Mouse (Mus musculus) heart, embryonic 12.5 days (tissue): ENCODE measurements around the gene Il9r. TPM values are rescaled to one million over a fixed set of nuclear protein-coding genes. Genes with fewer than 3 reads are reported as not detected.

Source experiments
- ATAC-seq: fragments of 200-750 bp; cut with Nextera tagmentation; 2 replicates; pipeline ENCODE4 v1.8.0; 2017; ENCODE audit warnings: moderate TSS enrichment, moderate library complexity; ENCODE audit not compliant: insufficient number of reproducible peaks, low FRiP score
- H3K27ac ChIP-seq: fragments of 300-500 bp; sonication (generic); 2 replicates; pipeline ENCODE4 v1.5.1; 2016; ENCODE audit warnings: mild to moderate bottlenecking, moderate library complexity; ENCODE audit not compliant: poor library complexity, severe bottlenecking
- H3K27me3 ChIP-seq: fragments of 300-500 bp; sonication (generic); replicated peaks from 2 replicates; pipeline ENCODE4 v1.6.1; 2016; ENCODE audit warnings: mild to moderate bottlenecking, moderate library complexity
- H3K36me3 ChIP-seq: fragments of 300-500 bp; sonication (generic); 2 replicates; pipeline ENCODE4 v1.6.1; 2016; ENCODE audit warnings: mild to moderate bottlenecking, moderate library complexity
- H3K4me1 ChIP-seq: fragments of 300-500 bp; sonication (generic); replicated peaks from 2 replicates; pipeline ENCODE4 v1.6.1; 2016; ENCODE audit warnings: mild to moderate bottlenecking
- H3K4me2 ChIP-seq: fragments of 300-500 bp; sonication (generic); 2 replicates; pipeline ENCODE4 v1.6.1; 2016; ENCODE audit warnings: mild to moderate bottlenecking, moderate library complexity
- H3K4me3 ChIP-seq: fragments of 300-500 bp; sonication (generic); 2 replicates; pipeline ENCODE4 v1.5.1; 2016; ENCODE audit warnings: mild to moderate bottlenecking
- H3K9ac ChIP-seq: fragments of 300-500 bp; sonication (generic); 2 replicates; pipeline ENCODE4 v1.6.1; 2016; ENCODE audit warnings: mild to moderate bottlenecking, moderate library complexity
- H3K9me3 ChIP-seq: fragments of 300-500 bp; sonication (generic); replicated peaks from 2 replicates; pipeline ENCODE4 v1.6.1; 2016; ENCODE audit warnings: mild to moderate bottlenecking, moderate library complexity
- WGBS: fragments of 180-500 bp; shearing (Covaris S2); methylation state at CpG from one replicate; pipeline ENCODE4 v1.1.7; 2016; 5-methylcytosine and 5-hydroxymethylcytosine counted together
- polyA plus RNA-seq: library from polyadenylated mRNA; unstranded; fragments of >200 nt; fragmentation: Nextera tagmentation; extraction: Ambion mirVana; gene quantifications from 2 replicates; pipeline ENCODE4 v1.2.1, GENCODE M21; 2016

Gene Il9r
- polyA plus RNA-seq, 1 experiment from 2014 or later, result not detected

DNA sequence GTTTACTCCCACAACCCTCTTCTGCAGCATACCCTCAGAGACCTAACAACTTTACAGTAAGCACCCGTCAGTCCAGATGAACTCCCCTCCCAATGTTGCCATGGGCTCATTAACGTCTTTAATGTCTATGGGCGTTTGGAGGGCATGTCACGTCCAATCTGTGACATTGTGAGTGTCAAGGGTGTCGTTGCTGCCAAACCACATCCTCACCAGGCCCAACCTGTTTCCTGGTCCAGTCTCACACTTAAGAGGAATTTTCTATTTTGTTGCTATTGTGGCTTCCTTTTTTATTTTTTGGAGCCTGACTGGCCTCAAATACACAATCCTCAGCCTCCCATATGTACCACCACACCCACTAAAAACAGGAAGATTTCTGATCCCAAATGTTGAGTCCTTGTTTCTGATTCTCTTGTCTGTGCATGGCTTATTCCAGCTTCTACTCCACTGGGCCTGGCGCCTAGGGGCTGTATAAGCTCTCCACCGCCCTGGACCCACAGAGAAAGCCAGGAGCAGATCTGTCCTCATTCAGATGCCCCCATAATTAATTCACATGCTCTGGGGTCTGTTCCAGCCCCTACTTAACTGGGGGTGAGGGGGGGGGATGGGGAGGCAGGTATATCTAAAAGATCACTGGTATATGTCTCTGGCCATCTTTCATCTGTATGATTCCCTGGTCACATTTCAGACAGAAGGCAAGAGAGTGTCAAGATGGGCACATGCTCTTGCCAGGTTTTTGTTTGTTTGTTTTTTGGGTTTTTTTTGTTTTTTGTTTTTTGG is 43.0 kb downstream of the Il9r start:
- Histone ChIP-seq H3K4me3 (no peak overlapping the region), H3K4me2 (no peak overlapping the region), H3K9ac (no peak overlapping the region), H3K4me1 (no peaks in the 10 kb centered on the region; the same call in 1 of the 2 replicates), H3K27me3 (peaks cover 31% of the 10 kb centered on the region), H3K9me3 (no peaks in the 10 kb centered on the region), H3K36me3 (no peaks in the 10 kb centered on the region), H3K27ac (no peak overlapping the region)
- no peak for ATAC-seq
- WGBS, result 73% methylated on average over 7 of the region's 7 CpGs

DNA sequence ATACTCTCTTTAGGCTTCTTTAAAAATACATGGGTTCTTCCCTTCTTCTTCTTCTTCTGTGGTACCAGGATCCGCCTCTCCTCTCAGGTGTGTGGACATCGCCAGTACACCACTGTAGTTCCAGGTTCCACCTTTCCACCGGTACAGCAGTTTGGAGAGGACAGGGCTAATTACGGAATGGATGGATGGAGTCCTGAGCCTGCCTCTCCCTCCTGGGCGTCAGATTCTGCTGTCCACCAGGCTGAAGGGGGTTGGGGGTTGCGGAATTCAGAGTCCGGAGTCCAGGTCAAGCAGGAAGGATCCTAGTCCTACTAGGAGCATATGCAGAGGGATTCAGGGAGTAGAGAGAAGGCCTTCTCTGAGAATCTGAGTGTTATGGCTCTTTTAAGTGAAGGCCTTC is 46.9 kb downstream of the Il9r start:
- H3K27ac ChIP-seq, result no peak overlapping the region
- H3K4me3 ChIP-seq, result no peak overlapping the region
- H3K4me2 ChIP-seq, result no peak overlapping the region
- H3K9me3 ChIP-seq, result no peaks in the 10 kb centered on the region
- ATAC-seq, result no peak
- no peaks in the 10 kb centered on the region for H3K27me3 ChIP-seq
- H3K36me3 ChIP-seq, result no peaks in the 10 kb centered on the region
- H3K4me1 ChIP-seq, result 0 out of 2 replicates have a peak, but pooled peaks cover 3% of the 10 kb centered on the region
- WGBS, result 87% methylated on average over 7 of the region's 7 CpGs
- no peak overlapping the region for H3K9ac ChIP-seq

DNA sequence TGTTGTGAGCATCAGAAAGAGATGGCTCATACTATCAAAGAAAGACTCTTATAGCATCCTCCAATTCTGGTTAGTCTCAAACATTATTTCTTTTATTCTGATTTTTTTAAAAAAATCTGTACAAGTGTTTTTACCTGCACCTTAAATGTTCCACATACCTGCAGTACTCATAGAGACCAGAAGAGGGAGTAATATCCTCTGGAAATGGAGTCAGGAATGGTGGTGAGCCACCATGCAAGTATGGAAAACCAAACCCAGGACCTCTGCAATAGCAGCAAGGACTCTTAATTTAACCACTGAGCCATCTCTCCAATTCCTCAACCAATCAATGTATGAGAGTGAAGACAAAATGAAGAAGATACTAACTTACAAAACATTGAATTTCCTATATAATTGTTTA is 47.3 kb downstream of the Il9r start:
- Histone ChIP-seq H3K4me1 (0 out of 2 replicates have a peak, but pooled peaks cover 3% of the 10 kb centered on the region), H3K4me2 (no peak overlapping the region), H3K27me3 (no peaks in the 10 kb centered on the region), H3K36me3 (no peaks in the 10 kb centered on the region), H3K9ac (no peak overlapping the region), H3K27ac (no peak overlapping the region), H3K4me3 (no peak overlapping the region), H3K9me3 (no peaks in the 10 kb centered on the region)
- no peak for ATAC-seq

DNA sequence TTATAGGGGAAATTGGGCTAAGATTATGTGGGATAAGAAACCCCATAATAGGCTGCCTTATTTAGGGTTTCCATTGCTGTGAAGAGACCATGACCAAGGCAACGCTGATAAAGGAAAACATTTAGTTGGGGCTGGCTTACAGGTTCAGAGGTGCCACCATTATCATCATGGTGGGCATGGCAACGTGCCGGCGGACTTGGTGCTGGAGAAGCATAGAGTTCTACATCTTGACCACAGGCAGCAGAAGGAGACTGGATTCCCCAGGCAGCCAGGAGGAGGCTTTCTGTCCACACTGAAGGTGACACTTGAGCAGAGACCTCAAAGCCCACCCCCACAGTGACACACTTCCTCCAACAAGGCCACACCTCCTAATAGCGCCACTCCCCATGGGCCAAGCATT is 48.8 kb downstream of the Il9r start:
- Histone ChIP-seq H3K4me3 (no peak overlapping the region), H3K4me1 (0 out of 2 replicates have a peak, but pooled peaks cover 3% of the 10 kb centered on the region), H3K36me3 (no peaks in the 10 kb centered on the region), H3K27ac (no peak overlapping the region), H3K9ac (no peak overlapping the region), H3K27me3 (no peaks in the 10 kb centered on the region), H3K9me3 (no peaks in the 10 kb centered on the region), H3K4me2 (no peak overlapping the region)
- 80% methylated on average over 5 of the region's 5 CpGs for WGBS
- ATAC-seq, result no peak

DNA sequence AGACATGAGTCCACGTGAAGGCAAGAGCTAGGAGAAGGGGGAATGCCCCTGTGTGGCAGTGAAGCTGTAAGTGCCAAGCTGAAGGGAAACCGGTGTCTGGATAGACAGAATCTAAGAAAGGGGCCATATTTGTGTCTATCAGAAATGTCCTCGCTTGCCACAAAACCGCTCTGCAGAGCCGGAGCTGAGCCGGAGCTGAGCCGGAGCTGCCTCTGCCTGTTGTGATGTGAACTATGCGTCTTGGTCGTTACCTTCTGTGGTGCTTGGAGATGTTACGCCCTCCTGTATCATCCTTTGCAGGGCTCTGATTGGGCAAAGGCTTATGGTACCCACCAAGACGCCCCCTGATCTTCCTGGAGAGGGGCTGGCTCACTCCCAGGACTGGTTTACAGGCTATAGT is 50.5 kb downstream of the Il9r start:
- no peaks in the 10 kb centered on the region for H3K27me3 ChIP-seq
- ATAC-seq, result no peak
- no peaks in the 10 kb centered on the region for H3K36me3 ChIP-seq
- 0 out of 2 replicates have a peak, but pooled peaks cover 3% of the 10 kb centered on the region for H3K4me1 ChIP-seq
- no peak overlapping the region for H3K4me2 ChIP-seq
- H3K9ac ChIP-seq, result no peak overlapping the region
- WGBS, result 75% methylated on average over 11 of the region's 11 CpGs
- H3K27ac ChIP-seq, result no peak overlapping the region
- no peaks in the 10 kb centered on the region for H3K9me3 ChIP-seq
- H3K4me3 ChIP-seq, result no peak overlapping the region

DNA sequence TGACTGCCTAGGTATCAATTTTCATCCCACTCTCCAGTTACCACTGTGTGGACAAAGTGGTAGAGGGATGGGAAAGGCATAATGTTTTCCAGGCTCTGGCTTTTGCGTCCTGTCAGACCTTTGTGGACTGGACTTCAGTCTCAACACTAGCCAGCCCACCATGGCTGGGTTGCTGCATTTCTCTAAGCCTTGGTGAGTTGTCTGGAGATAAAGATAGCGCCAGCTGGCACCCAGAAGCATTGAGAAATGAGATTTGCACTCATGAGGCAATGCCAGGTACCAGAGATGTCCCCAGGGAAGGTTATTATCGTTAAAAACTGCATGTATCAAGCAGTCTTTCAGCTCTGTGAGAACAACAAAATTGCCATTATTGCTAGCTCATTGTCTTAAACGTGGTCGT is 57.3 kb downstream of the Il9r start:
- WGBS, result 59% methylated on average over 5 of the region's 5 CpGs

DNA sequence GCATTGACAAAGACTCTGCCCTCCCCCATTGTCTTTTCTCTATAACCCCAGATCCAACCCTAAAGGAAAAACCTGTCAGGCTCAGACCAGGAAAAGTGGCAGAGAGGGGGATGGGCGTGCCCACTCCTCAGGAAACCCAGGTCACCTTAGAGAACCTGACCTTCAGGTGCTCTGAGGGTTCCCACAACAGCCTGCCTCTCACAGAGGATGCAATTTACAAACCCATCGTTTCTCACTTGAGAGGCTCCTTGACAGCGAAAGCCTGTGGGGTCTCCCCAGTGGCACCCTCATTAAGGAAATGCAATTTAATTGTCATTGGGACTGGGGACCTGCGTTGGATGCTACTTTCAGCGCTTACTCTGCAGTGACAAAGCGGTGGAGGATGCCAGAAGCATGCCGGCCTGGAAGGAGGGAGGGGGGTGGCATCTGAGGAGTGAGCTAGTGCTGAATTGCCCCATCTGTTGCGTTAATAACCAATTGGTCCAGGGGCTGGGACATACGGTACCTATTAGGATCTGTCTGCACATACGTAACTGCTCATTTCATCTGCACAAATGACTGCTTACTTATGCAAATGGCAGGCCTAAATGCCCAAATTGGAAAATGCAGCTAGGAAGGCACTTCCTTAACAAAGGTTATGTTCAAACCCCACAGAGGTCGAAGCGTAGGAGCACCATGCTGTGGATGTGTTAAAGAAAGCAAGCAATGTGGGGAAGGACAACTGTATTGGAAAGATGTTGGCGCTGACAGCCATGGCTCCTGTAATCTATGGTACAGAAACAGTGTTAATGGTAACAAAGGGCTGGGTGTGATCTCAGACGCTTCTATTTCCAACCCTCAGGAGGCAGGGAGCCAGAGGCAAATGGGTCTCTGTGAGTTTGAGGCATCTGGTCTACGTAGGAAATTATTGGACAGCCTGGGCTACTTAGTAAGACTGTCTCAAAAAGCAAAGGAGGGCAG is 58.2 kb downstream of the Il9r start:
- Histone ChIP-seq H3K4me1 (no peaks in the 10 kb centered on the region), H3K9ac (no peak overlapping the region), H3K36me3 (no peaks in the 10 kb centered on the region), H3K4me3 (no peak overlapping the region), H3K4me2 (no peak overlapping the region), H3K27me3 (peaks cover 6% of the 10 kb centered on the region), H3K9me3 (no peaks in the 10 kb centered on the region), H3K27ac (no peak overlapping the region)
- WGBS, result 64% methylated on average over 15 of the region's 15 CpGs
- ATAC-seq, result no peak

More for the DNA sequence above, 57.3 kb downstream of the Il9r start:
- ATAC-seq, result no peak
- Histone ChIP-seq H3K4me2 (no peak overlapping the region), H3K9ac (no peak overlapping the region), H3K36me3 (no peaks in the 10 kb centered on the region), H3K4me3 (no peak overlapping the region), H3K4me1 (no peaks in the 10 kb centered on the region), H3K27me3 (no peaks in the 10 kb centered on the region; the same call in 1 of the 2 replicates), H3K9me3 (no peaks in the 10 kb centered on the region), H3K27ac (no peak overlapping the region)

DNA sequence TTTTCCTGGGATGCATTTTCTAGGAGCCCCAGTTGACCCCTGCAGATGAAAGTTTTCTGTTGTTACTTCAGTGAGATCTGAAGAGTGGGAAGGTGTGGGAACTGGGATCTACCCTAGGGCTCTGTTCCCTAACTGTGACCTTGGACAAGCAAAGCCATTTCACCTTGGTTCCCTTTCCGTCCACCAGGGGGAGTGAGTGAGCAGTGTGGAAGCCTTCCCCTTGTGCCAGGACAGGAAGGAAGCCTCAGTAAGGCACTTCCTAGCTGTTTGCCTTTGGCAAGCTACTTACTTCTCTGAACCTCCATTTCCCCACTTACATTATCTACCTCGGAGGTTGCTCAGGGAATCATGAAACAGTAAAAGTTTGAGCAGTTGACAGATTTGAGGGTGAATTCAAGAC is 59.0 kb downstream of the Il9r start:
- H3K27me3 ChIP-seq, result peaks cover 11% of the 10 kb centered on the region
- no peaks in the 10 kb centered on the region for H3K9me3 ChIP-seq
- no peaks in the 10 kb centered on the region for H3K36me3 ChIP-seq
- no peak overlapping the region for H3K4me2 ChIP-seq
- H3K9ac ChIP-seq, result no peak overlapping the region
- no peaks in the 10 kb centered on the region for H3K4me1 ChIP-seq
- no peak for ATAC-seq
- H3K4me3 ChIP-seq, result no peak overlapping the region
- no peak overlapping the region for H3K27ac ChIP-seq
- WGBS, result 17% methylated on average over 2 of the region's 2 CpGs

DNA sequence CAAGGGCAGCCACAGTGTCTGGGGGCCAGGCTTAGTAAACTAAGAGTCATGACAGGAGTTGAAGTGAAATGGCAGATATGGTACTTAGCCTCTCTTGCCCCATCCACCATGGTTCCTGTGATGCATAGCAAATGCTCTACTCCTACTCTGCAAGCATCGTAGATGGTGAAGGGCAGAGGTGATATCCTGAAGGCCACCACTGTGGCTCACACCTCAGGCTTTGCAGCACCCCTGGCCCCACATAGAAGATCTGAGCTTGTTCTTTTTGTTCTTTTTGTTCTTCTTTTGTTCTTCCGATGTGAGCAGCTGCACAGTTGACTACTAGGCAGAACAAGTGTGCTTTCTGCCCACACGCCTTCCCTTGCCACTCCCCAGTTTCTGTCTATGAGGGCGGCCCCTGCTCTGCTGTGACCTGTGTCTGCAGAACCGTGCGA is 60.5 kb downstream of the Il9r start:
- Histone ChIP-seq H3K9me3 (no peaks in the 10 kb centered on the region), H3K36me3 (no peaks in the 10 kb centered on the region), H3K4me3 (no peak overlapping the region), H3K9ac (no peak overlapping the region), H3K27ac (no peak overlapping the region), H3K4me2 (no peak overlapping the region), H3K4me1 (no peaks in the 10 kb centered on the region), H3K27me3 (peaks cover 11% of the 10 kb centered on the region)
- 77% methylated on average over 6 of the region's 6 CpGs for WGBS
- ATAC-seq, result no peak

DNA sequence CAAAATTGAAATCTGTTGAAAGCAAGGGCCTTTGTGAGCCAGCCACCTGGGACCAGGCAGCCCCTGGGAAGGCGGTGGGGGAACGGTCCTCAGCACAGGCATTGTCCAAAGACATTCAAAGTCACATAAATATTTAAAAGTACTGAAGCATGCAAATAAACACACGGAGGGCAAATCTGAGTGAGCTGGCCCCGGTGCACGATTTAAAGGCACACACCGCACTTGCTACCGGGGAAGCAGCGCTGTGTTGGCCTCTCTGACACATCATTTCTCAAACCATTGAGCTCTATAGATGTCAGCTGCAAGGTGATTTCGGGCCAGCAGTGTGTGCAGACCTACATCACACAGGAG is 61.5 kb downstream of the Il9r start:
- Histone ChIP-seq H3K9ac (no peak overlapping the region), H3K4me2 (no peak overlapping the region), H3K9me3 (no peaks in the 10 kb centered on the region), H3K4me1 (no peaks in the 10 kb centered on the region), H3K27ac (no peak overlapping the region), H3K4me3 (no peak overlapping the region), H3K27me3 (peaks cover 11% of the 10 kb centered on the region), H3K36me3 (no peaks in the 10 kb centered on the region)
- whole genome bisulfite sequencing, result 72% methylated on average over 9 of the region's 9 CpGs
- ATAC-seq, result no peak
